Mouse (Mus musculus): ENCODE data around the gene Trpm1.

DNA sequence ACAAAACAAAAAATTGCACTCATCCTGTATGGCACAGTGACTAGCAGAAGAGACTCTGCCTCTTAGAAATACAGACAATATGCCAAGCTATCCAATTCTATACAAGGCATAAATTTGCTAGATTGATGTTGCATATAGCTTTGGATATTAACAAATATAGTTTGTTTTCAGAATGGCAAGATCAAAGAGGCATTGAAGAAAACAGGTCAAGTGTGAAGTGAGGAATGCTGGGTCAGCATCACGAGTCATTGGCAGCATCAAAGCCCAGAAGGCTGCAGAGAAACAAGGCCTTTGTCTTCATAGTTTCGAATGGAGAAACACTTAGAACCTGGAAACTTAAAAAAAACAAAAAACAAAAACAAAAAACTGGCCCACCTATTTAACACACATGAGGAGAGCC, 78.4 kb downstream of the Trpm1 start:
- TF ChIP-seq NRF1 (IDR thresholded peaks at IDR 0.05; ENCODE audit: low read depth, low read length): no peak
- no peak for TF ChIP-seq CTCF (conservative IDR thresholded peaks at IDR 0.05 in 1 of 2, IDR thresholded peaks at IDR 0.05 in 1 of 2; ENCODE audit: low read depth in 2 of 2, low read length in 2 of 2)
- no peak for TF ChIP-seq EP300 (IDR thresholded peaks at IDR 0.05; ENCODE audit: low read length)
- TF ChIP-seq SMC3 (IDR thresholded peaks at IDR 0.05; ENCODE audit: low read depth, low read length): no peak
- no peak for TF ChIP-seq CHD1 (IDR thresholded peaks at IDR 0.05; ENCODE audit: low read depth, low read length)
- no peak for TF ChIP-seq MXI1 (IDR thresholded peaks at IDR 0.05; ENCODE audit: low read depth, low read length)
- no peak for TF ChIP-seq MAFK (IDR thresholded peaks at IDR 0.05; ENCODE audit: insufficient replicate concordance, low read length)
- TF ChIP-seq POLR2A (IDR thresholded peaks at IDR 0.05; ENCODE audit: low read depth, low read length): no peak
- no peak for TF ChIP-seq MAZ (IDR thresholded peaks at IDR 0.05; ENCODE audit: low read depth, low read length)
- no peak for TF ChIP-seq TBP (conservative IDR thresholded peaks at IDR 0.05; ENCODE audit: low read depth, low read length)
- no peak for TF ChIP-seq JUND (conservative IDR thresholded peaks at IDR 0.05; ENCODE audit: low read depth, low read length)

Data from CH12.LX (cell line).